Mouse (Mus musculus) C2C12 (cell line): Measurements from ENCODE around the gene Rnf38.

Source experiments
- CTCF ChIP-seq: IDR thresholded peaks from one replicate; pipeline ENCODE4 v1.5.1; 2011; ENCODE audit not compliant: control insufficient read depth, insufficient read depth, insufficient read length
- USF1 ChIP-seq: IDR thresholded peaks from one replicate; pipeline ENCODE4 v1.6.1; 2011; ENCODE audit warnings: low read depth, mild to moderate bottlenecking, control low read depth, moderate library complexity

DNA sequence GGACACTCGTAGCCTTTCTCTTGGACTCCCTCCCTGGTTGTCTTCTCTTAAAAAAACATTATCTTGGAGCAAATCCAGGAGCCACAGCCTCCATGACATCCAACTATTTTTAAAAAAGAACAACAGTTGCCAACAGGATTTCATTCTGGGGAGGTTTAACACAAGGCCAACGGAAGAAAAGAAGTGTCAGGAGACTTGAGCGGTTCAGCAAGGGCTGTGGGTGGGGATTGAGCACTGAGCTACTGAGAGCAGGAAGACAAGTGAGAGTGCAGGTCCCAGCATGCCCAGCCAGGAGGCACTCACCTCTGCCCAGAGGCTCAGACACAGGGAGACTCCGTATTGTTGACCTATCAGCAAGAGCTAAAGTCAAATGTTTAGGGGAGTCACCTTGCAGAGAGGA, 120.8 kb downstream of the Rnf38 start:
- TF ChIP-seq CTCF (no peak), USF1 (no peak)
